Mouse (Mus musculus) heart, embryonic 11.5 days (tissue): ENCODE results near the gene Apc2. TPM values are rescaled to one million over a fixed set of nuclear protein-coding genes. Genes with fewer than 3 reads are reported as not detected.

Experiments
- ATAC-seq: fragments of 200-750 bp; cut with Nextera tagmentation; replicated peaks from 2 replicates; pipeline ENCODE4 v1.8.0; 2017; ENCODE audit warnings: moderate library complexity; ENCODE audit not compliant: insufficient number of reproducible peaks, low FRiP score, low TSS enrichment
- H3K27ac ChIP-seq: fragments of 300-500 bp; sonication (generic); 2 replicates; pipeline ENCODE4 v1.5.1; 2014; ENCODE audit warnings: mild to moderate bottlenecking, low read depth, low read length
- H3K27me3 ChIP-seq: fragments of 300-500 bp; sonication (generic); 2 replicates; pipeline ENCODE4 v1.6.1; 2014; ENCODE audit warnings: mild to moderate bottlenecking, low read length, mixed read lengths; ENCODE audit not compliant: control insufficient read depth, insufficient read depth
- H3K36me3 ChIP-seq: fragments of 300-500 bp; sonication (generic); 2 replicates; pipeline ENCODE4 v1.6.1; 2014; ENCODE audit warnings: mild to moderate bottlenecking, low read length, moderate library complexity, mixed read lengths; ENCODE audit not compliant: control insufficient read depth, insufficient read depth
- H3K4me1 ChIP-seq: fragments of 300-500 bp; sonication (generic); 2 replicates; pipeline ENCODE4 v1.6.1; 2014; ENCODE audit warnings: low read length; ENCODE audit not compliant: control insufficient read depth, insufficient read depth
- H3K4me2 ChIP-seq: fragments of 300-500 bp; sonication (generic); 2 replicates; pipeline ENCODE4 v1.6.1; 2014; ENCODE audit warnings: mild to moderate bottlenecking, moderate library complexity
- H3K4me3 ChIP-seq: fragments of 300-500 bp; sonication (generic); 2 replicates; pipeline ENCODE4 v1.5.1; 2014; ENCODE audit warnings: low read depth, low read length
- H3K9ac ChIP-seq: fragments of 300-500 bp; sonication (generic); 2 replicates; pipeline ENCODE4 v1.6.1; 2014; ENCODE audit warnings: mild to moderate bottlenecking, low read depth, low read length, moderate library complexity
- H3K9me3 ChIP-seq: fragments of 300-500 bp; sonication (generic); replicated peaks from 2 replicates; pipeline ENCODE4 v1.6.1; 2016; ENCODE audit warnings: low read length; ENCODE audit not compliant: control insufficient read depth
- WGBS: fragments of 180-500 bp; shearing (Covaris S2); extraction: QIAGEN DNeasy Blood & Tissue Kit; methylation state at CpG from one replicate; pipeline ENCODE4 v1.1.7; 2014; ENCODE audit not compliant: insufficient replicate concordance; 5-methylcytosine and 5-hydroxymethylcytosine counted together
- polyA plus RNA-seq: library from polyadenylated mRNA; unstranded; fragments of >200 nt; fragmentation: Nextera tagmentation; extraction: Ambion mirVana; gene quantifications from 2 replicates; pipeline ENCODE4 v1.2.1, GENCODE M21; 2014

Apc2 gene
- polyA plus RNA-seq, 1 experiment from 2014 or later = 0.69 TPM

DNA sequence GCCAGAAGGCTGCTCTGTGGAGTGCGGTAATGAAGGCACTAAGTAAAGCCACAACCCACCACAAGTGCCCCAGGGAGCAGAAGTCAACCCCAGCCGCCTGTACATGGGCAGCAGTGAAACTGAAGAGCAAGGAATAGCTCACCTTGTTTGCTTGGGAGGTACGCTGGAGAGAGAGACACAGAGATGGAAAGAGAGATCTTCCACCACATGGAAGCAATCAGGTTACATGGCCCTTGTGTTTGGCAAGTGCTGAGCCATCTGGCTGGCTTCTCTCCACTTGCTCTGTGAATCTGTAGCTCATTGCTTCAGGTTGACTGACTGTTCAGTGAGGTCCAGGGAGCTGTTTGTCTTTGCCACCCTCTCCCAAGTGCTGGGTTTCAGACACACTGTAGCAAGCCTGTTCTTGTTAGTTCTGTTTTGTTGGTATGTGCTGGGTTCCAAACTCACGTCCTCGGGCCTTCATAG lies 36.8 kb downstream of the Apc2 start:
- no peaks in the 10 kb centered on the region for H3K9me3 ChIP-seq
- no peak overlapping the region for H3K9ac ChIP-seq
- no peak overlapping the region for H3K4me3 ChIP-seq
- no peaks in the 10 kb centered on the region for H3K36me3 ChIP-seq
- peak overlapping the region; percentile 89 for H3K4me2 ChIP-seq
- 68% methylated on average over 5 of the region's 5 CpGs for WGBS
- H3K27ac ChIP-seq = peak overlapping the region; percentile 52; the same call in 1 of the 2 replicates
- no peak for ATAC-seq
- peaks cover 39% of the 10 kb centered on the region for H3K27me3 ChIP-seq
- H3K4me1 ChIP-seq = peaks cover 9% of the 10 kb centered on the region

GRCm38 (mm10) chr10:80336263-80336662 lies 40.5 kb downstream of the Apc2 start:
- 85% methylated on average over 12 of the region's 12 CpGs for WGBS
- no peaks in the 10 kb centered on the region for H3K9me3 ChIP-seq
- H3K4me1 ChIP-seq = no peaks in the 10 kb centered on the region; the same call in 1 of the 2 replicates
- no peak for ATAC-seq
- H3K4me3 ChIP-seq = no peak overlapping the region
- H3K36me3 ChIP-seq = no peaks in the 10 kb centered on the region
- H3K27ac ChIP-seq = no peak overlapping the region
- no peak overlapping the region for H3K4me2 ChIP-seq
- no peak overlapping the region for H3K9ac ChIP-seq
- peaks cover 42% of the 10 kb centered on the region for H3K27me3 ChIP-seq

DNA sequence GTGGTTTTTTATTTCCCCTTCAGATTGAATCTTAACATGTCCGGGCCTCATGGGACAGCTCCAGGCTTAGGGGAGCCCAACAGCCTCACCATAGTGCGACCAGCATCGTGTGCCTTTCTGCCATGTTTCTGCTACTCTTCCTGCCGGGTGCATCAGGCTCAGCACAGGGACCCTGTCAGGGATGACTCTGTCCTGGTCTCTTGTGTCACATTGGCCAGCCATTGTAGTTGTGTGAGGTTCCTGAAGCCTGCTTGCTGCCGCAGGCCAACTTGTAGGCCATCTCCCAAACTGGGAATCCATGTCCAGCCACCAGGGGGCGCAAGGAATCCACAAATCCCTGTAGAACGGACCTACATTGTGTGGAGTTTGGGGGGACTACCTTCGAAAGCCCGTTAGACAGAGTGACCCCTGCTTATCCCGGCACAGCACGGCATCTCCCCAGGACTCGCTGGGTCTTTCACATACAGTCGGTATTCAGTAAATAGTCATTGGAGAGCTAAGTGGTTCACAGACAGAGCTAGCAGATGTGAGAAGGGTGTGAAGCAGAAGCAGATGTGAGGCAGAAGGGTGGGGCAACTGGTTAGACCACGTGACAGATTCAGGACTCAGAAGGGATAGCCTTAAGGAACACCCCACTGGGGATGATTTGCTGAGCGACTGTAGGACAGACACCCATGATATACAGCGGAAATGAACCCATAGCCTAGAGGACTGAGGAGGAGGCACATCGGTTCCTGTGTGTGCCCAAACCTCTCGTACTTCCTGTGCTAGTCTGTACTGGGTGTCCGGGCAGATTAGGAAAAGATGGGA lies 44.4 kb downstream of the Apc2 start:
- H3K4me1 ChIP-seq = peaks cover 28% of the 10 kb centered on the region
- H3K27me3 ChIP-seq = peaks cover 70% of the 10 kb centered on the region
- no peak overlapping the region for H3K27ac ChIP-seq
- 0 out of 2 replicates have a peak, but pooled peaks have one; percentile 10 for ATAC-seq
- H3K9ac ChIP-seq = no peak overlapping the region
- H3K4me2 ChIP-seq = peak overlapping the region; percentile 33
- H3K36me3 ChIP-seq = no peaks in the 10 kb centered on the region
- no peak overlapping the region for H3K4me3 ChIP-seq
- no peaks in the 10 kb centered on the region for H3K9me3 ChIP-seq
- 24% methylated on average over 19 of the region's 19 CpGs for WGBS

DNA sequence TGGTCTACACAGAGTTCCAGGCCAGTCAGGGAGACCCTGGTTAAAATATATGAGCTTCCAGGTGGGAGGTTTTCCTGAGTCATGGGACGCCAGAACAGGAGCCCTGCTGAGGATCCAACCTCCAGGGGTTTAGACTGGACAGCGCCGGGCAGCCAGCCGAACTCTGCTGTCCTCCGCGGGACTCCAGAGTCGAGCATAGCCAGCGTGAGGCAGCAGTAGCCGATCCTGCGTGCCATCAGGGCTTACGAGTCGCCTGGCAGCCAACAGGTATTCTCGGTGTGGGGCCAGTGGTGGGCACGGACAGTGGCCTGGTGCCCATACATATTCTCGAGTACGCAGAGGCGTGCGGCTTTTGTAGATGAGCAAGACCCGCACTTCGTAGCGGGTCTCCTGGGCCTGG lies 45.2 kb downstream of the Apc2 start:
- peaks cover 74% of the 10 kb centered on the region for H3K27me3 ChIP-seq

DNA sequence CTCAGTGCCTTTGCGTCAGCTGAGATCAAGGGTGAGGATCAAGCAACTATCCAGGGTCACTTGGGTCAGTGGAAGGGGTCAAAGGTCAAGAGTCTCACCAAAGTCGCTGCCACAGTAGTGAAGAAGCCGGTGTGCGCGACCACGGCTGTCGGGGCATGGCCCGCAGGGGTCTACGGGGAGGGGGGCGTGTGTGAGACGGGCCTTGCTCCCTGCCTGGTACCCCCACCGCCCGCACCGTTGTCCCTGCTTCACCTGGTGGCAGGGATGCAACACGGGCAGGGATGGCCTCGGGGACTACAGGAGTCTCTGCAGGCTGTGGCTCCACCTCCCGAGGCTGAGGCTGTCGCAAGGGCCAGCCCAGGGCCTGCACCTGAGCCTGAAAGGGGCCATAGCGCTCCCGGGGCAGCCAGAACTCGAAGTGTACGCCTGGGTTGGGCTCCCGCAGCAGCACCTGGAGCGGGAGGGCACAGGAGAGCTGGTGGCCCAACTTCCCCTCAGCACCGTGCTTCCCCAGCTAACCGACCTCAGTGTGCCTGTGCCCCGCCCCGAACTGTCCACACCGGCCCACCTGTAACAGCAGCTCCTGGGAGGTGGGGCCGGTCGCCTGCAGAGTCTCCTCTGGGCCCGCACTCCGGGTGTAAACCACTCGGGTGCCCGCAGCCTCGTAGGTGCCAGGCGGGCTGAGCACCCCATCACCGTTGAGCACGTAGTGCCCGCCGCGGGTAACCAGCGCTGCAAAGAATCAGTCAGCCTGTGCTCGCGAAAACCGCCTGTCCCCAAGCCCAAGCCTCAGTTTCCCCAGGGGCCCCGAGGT lies 45.9 kb downstream of the Apc2 start:
- 4% methylated on average over 46 of the region's 47 CpGs for WGBS
- H3K9ac ChIP-seq = no peak overlapping the region
- no peak overlapping the region for H3K27ac ChIP-seq

More for the DNA sequence above, 45.2 kb downstream of the Apc2 start:
- Histone ChIP-seq H3K9me3 (no peaks in the 10 kb centered on the region), H3K27ac (no peak overlapping the region), H3K4me3 (no peak overlapping the region), H3K4me2 (no peak overlapping the region), H3K9ac (no peak overlapping the region), H3K4me1 (peaks cover 28% of the 10 kb centered on the region), H3K36me3 (no peaks in the 10 kb centered on the region)
- no peak for ATAC-seq
- WGBS = 18% methylated on average over 21 of the region's 21 CpGs

DNA sequence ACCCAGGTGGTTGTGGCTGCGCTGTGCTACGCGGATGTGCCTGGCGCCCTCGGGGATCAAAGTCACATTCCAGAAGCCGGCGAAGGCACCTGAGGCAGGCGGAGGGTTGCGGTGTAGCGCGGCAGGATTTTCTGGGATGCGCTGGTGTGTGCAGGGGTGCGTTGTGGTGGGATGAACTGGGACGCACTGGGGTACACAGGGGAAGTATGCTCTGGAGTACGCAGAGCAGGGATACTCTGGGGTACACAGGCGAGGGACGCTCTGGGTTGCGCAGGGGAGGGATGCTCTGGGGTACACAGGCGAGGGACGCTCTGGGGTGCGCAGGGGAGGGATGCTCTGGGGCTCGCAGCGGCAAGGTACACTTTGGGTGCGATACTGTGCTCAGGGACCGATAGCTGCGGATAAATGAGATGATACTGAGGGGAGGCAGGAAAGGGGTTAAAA lies 46.5 kb downstream of the Apc2 start:
- Histone ChIP-seq H3K27me3 (peaks cover 75% of the 10 kb centered on the region), H3K4me2 (peak overlapping the region; percentile 59), H3K4me1 (peaks cover 28% of the 10 kb centered on the region), H3K9ac (no peak overlapping the region), H3K4me3 (peak overlapping the region; percentile 38), H3K9me3 (no peaks in the 10 kb centered on the region), H3K36me3 (no peaks in the 10 kb centered on the region), H3K27ac (no peak overlapping the region)
- ATAC-seq = no peak
- 1% methylated on average over 26 of the region's 26 CpGs for WGBS

More for the DNA sequence above, 45.9 kb downstream of the Apc2 start:
- H3K9me3 ChIP-seq = no peaks in the 10 kb centered on the region
- H3K36me3 ChIP-seq = no peaks in the 10 kb centered on the region
- ATAC-seq = no peak
- peak overlapping the region; percentile 38 for H3K4me3 ChIP-seq
- H3K27me3 ChIP-seq = peaks cover 75% of the 10 kb centered on the region
- peaks cover 28% of the 10 kb centered on the region for H3K4me1 ChIP-seq
- peak overlapping the region; percentile 59 for H3K4me2 ChIP-seq

DNA sequence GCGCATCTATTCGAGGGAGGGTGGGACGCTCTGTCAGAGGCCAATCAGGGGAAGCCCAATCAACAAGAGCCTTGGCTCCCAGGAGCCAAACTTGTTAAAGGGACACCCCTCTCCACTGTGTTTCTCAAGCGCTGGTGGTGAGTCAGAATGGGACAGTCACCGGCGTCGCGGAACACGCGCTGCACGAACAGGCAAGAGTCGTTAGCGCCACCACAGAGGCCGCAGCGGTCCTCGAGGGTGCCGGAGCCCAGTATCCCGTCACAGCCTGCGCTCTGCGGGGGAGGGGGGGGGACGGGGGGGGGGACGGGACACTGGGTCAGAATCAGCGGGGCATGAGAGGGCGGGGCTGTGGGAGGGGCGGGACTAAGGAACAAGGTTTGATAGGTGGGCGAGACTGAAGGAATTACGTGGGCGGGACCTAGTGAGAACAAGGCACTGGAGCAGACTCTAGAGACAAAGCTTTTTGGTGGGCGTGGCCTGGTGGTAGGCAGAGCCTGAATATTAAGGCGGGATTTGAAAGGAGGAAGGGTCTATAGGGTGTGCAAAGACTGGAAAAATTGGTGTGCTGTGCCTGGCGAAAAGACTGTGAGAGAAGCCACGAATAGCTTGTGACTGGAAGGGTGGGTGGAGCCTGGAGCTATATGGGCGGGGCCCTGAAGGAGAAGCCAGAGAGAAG lies 47.1 kb downstream of the Apc2 start:
- peaks cover 81% of the 10 kb centered on the region for H3K27me3 ChIP-seq
- no peaks in the 10 kb centered on the region for H3K9me3 ChIP-seq
- peak overlapping the region; percentile 38 for H3K4me3 ChIP-seq
- peaks cover 32% of the 10 kb centered on the region for H3K4me1 ChIP-seq
- no peaks in the 10 kb centered on the region for H3K36me3 ChIP-seq
- 0 out of 2 replicates have a peak overlapping the region, but pooled peaks have one; percentile 28 for H3K9ac ChIP-seq
- peak; percentile 16; the same call in 1 of the 2 replicates for ATAC-seq
- under 1% methylated on average over 26 of the region's 33 CpGs for WGBS
- H3K4me2 ChIP-seq = peak overlapping the region; percentile 59
- no peak overlapping the region for H3K27ac ChIP-seq

DNA sequence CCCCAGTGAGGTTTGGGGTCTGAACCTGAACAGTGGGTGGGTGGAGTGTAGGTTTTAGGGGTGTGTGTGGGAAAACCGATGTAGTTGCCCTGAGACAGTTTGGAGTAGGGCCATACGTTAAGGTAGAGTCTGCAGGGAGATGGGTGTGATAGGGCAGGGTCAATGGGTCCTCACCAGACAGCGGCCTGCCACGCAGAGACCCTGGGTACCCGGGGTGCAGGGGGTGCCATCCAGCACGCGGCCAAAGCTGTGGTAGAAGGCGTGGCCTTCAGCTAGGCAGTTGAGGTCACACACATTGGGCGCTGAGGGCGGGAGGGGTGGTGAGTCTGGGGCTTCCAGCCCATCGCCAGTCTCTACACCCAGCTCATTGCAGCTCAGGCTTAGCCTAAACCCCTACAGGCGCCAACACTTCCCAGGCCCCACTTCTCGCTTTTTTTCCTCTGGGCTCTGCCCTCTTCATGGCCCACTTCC lies 47.7 kb downstream of the Apc2 start:
- Histone ChIP-seq H3K27ac (peak overlapping the region; percentile 22; the same call in 1 of the 2 replicates), H3K9ac (no peak overlapping the region), H3K27me3 (peaks cover 86% of the 10 kb centered on the region), H3K4me2 (peak overlapping the region; percentile 59), H3K4me3 (peak overlapping the region; percentile 38; the same call in 1 of the 2 replicates), H3K4me1 (peaks cover 36% of the 10 kb centered on the region), H3K36me3 (no peaks in the 10 kb centered on the region), H3K9me3 (no peaks in the 10 kb centered on the region)
- 28% methylated on average over 13 of the region's 13 CpGs for WGBS
- ATAC-seq = 0 out of 2 replicates have a peak, but pooled peaks have one; percentile 6
